Mouse (Mus musculus) Patski (cell line): ENCODE results near the gene Sirt3. TPM values are rescaled to one million over a fixed set of nuclear protein-coding genes. Genes with fewer than 3 reads are reported as not detected.

Experiments
- ATAC-seq: fragments of 100-300 bp; one replicate; pipeline ENCODE4 v1.8.0; 2021
- CTCF ChIA-PET: fragments of 350-600 bp; sonication (Branson Sonifier 250); formaldehyde crosslinking; loops from one replicate; lab custom pipeline; 2022; ENCODE audit warnings: inconsistent platforms; lab: Charles Lee
- POLR2A ChIA-PET: fragments of 350-600 bp; sonication (Branson Sonifier 250); formaldehyde crosslinking; loops from one replicate; lab custom pipeline; 2022; ENCODE audit warnings: antibody characterized with exemption, inconsistent platforms; lab: Charles Lee
- DNase-seq: peaks from one replicate; pipeline ENCODE4 v3.0.0-alpha.2; 2011; ENCODE audit warnings: low read depth, low spot score
- H3K27me3 ChIP-seq: fragments of 371-371 bp; one replicate; pipeline ENCODE4 v1.5.1; 2021
- CTCF ChIP-seq: fragments of 100-300 bp; IDR thresholded peaks from one replicate; pipeline ENCODE4 v1.5.1; 2021
- in situ Hi-C: fragments of 300-500 bp; cut with MboI; formaldehyde crosslinking; loops from 3 replicates; pipeline ENCODE4 v1.11.1; 2018; ENCODE audit warnings: low pct_unique_long_range_greater_than_20kb, mixed read lengths
- polyA plus RNA-seq: library from polyadenylated mRNA; unstranded; gene quantifications from one replicate; pipeline ENCODE4 v1.2.3, GENCODE M21; 2021

Gene Sirt3
- polyA plus RNA-seq: 48.3 TPM

- DNase-seq: peak; percentile 68
- ATAC-seq: peak; percentile 92
- H3K27me3 ChIP-seq: no peaks in the 10 kb centered on the region
- POLR2A ChIA-PET: interaction anchor here (0.6 to 1.6 kb wide), 7 partner anchors 10 to 34 kb away, joined by 3 to 10 read pairs (median 3); partner anchors contain the start of genes Bet1l, Gm45785, Odf3 and Ric8a
- in situ Hi-C loops: no loop called here
- no peak for TF ChIP-seq CTCF
- CTCF ChIA-PET: interaction anchor here (2.9 kb wide), 1 partner anchor 22 kb away, joined by 13 read pairs; no protein-coding TSS in a partner anchor
Observed at GRCm38 (mm10) chr7:140881696-140882468, at the start of gene Sirt3, which contains the start of gene Psmd13. Gene Sirt3, minus strand, starts transcription at chr7:140882309. Gene Psmd13, plus strand, starts transcription at chr7:140881968.

GRCm38 (mm10) chr7:140927181-140927580 lies 45.1 kb upstream of the Sirt3 start:
- POLR2A ChIA-PET: no interaction called here
- in situ Hi-C loops: no loop called here
- CTCF ChIA-PET: interaction anchor here (0.9 to 3.0 kb wide), 2 partner anchors 14 to 19 kb away, joined by 3 to 8 read pairs; partner anchors contain the start of gene Pgghg
- ATAC-seq (no peak), DNase-seq (no peak)
- TF ChIP-seq CTCF: no peak
- peaks cover 14% of the 10 kb centered on the region for H3K27me3 ChIP-seq

GRCm38 (mm10) chr7:140923070-140923775 lies 41.1 kb upstream of the Sirt3 start:
- DNase-seq (no peak), ATAC-seq (no peak)
- no peak for TF ChIP-seq CTCF
- peaks cover 42% of the 10 kb centered on the region for H3K27me3 ChIP-seq
- ChIA-PET CTCF (interaction anchor here (1.0 kb wide), 1 partner anchor 10 kb away, joined by 3 read pairs; no protein-coding TSS in a partner anchor), POLR2A (interaction anchor here (0.6 kb wide), 1 partner anchor 82 kb away, joined by 3 read pairs; no protein-coding TSS in a partner anchor)
- in situ Hi-C loops: no loop called here

DNA sequence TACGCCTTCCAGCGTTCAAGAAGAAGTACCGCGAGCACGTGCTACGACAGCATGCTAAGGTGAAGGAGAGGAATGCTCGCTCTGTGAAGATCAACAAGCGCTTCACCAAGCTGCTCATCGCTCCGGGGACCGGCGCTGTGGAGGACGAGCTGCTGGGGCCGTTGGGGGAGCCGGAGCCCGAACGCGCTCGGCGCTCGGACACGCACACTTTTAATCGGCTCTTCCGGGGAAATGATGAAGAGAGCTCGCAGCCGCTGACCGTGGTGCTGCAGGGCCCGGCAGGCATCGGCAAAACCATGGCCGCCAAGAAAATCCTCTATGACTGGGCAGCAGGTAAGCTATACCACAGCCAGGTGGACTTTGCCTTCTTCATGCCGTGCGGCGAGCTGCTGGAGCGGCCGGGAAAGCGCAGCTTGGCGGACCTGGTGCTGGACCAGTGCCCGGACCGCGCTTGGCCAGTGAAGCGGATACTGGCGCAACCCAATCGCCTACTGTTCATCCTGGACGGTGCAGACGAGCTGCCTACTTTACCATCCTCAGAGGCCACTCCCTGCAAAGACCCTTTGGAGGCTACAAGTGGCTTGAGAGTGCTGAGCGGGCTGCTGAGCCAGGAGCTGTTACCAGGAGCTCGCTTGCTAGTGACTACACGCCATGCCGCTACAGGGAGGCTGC lies 40.4 kb upstream of the Sirt3 start:
- ATAC-seq (peak; percentile 18), DNase-seq (no peak)
- CTCF ChIA-PET: interaction anchor here (0.9 to 1.5 kb wide), 4 partner anchors 10 to 19 kb away, joined by 3 to 4 read pairs (median 3); no protein-coding TSS in a partner anchor
- H3K27me3 ChIP-seq: peaks cover 46% of the 10 kb centered on the region
- in situ Hi-C loops: no loop called here
- POLR2A ChIA-PET: no interaction called here
- no peak for TF ChIP-seq CTCF

- TF ChIP-seq CTCF: no peak
- peaks cover 46% of the 10 kb centered on the region for H3K27me3 ChIP-seq
- POLR2A ChIA-PET: no interaction called here
- DNase-seq (no peak), ATAC-seq (no peak)
- CTCF ChIA-PET: interaction anchor here (0.9 to 1.5 kb wide), 3 partner anchors 12 to 18 kb away, joined by 3 to 4 read pairs (median 3); no protein-coding TSS in a partner anchor
- in situ Hi-C loops: no loop called here
Observed at GRCm38 (mm10) chr7:140921225-140921975, 39.3 kb upstream of the Sirt3 start.

DNA sequence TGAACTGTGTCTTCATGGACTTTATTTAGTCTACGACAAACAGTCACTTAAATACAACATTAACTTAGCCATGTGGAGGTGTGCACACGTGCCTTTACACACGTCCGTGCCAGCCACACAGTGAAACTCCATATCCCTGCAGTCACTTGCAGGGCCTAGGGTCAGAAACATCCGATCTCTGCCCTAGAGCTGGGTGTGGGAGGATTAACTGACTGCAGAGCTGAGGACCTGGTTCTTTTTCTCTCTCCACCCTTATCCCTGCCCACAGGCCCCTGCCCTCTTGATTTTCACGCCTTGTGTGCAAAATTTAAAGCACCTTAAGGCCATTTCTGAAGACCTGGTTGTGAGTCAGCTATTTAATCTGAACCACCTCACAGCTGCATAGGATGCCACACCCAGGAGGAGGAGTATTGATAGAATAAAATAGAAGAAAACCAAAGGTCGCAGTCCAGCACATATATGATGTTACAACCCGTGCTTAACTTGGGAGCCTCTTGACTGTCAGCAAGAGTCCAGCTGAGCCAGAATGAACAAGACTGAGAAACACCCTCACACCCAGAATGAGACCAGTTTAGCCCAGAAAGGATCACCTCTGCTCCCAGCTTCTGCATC lies 38.4 kb upstream of the Sirt3 start, which contains the start of gene Nlrp6:
Gene Nlrp6 (plus strand): TSS at position 485 of the 612 bp plus-strand sequence.
- in situ Hi-C loops: no loop called here
- no peak for TF ChIP-seq CTCF
- POLR2A ChIA-PET: no interaction called here
- DNase-seq (no peak), ATAC-seq (no peak)
- H3K27me3 ChIP-seq: peaks cover 46% of the 10 kb centered on the region
- CTCF ChIA-PET: no interaction called here

- peaks cover 46% of the 10 kb centered on the region for H3K27me3 ChIP-seq
- in situ Hi-C loops: no loop called here
- TF ChIP-seq CTCF: no peak
- ATAC-seq: no peak
- DNase-seq: no peak
- CTCF ChIA-PET: no interaction called here
- POLR2A ChIA-PET: no interaction called here
Observed at GRCm38 (mm10) chr7:140919911-140920310, 37.8 kb upstream of the Sirt3 start.

- in situ Hi-C loops: no loop called here
- no peak for ATAC-seq
- ChIA-PET POLR2A (no interaction called here), CTCF (interaction anchor here (1.0 to 1.2 kb wide), 2 partner anchors 11 to 45 kb away, joined by 3 to 4 read pairs; no protein-coding TSS in a partner anchor)
- DNase-seq: no peak
- TF ChIP-seq CTCF: no peak
- peaks cover 8% of the 10 kb centered on the region for H3K27me3 ChIP-seq
Observed at GRCm38 (mm10) chr7:140914031-140914690, 32.1 kb upstream of the Sirt3 start.
